In genomic region chr19:18631161-18631643, GRCm38 (mm10) we compare ENCODE assay signal across 7 mouse cellular contexts. TPM values are rescaled to one million over a fixed set of nuclear protein-coding genes. Genes with fewer than 3 reads are reported as not detected.
DNase-seq lines count a peak whose midpoint lies in the region; ATAC-seq and TF ChIP-seq lines count a peak whose summit lies in the region.

No protein-coding gene starts in this region.

- DNase-seq in ZHBTc4 (ENCODE audit: low read depth, low spot score), result peak; percentile 72
- peak; percentile 70 for DNase-seq in embryonic facial prominence, embryonic 10.5 days (ENCODE audit: low spot score)
- peak; percentile 86 for DNase-seq in heart, adult 2 months
- DNase-seq in kidney, adult 11 months, result peak; percentile 56
- peak; percentile 26 for DNase-seq in limb, embryonic 14.5 days (ENCODE audit: low spot score)
- peak; percentile 71 to 72 for DNase-seq in spleen, postnatal 36 days (ENCODE audit: low spot score in 2 of 2)

- H3K9ac ChIP-seq in heart, adult 2 months (ENCODE audit: low read depth, low read length), result peak overlapping the region; percentile 94
- H3K9ac ChIP-seq in limb, embryonic 14.5 days (ENCODE audit: low read depth, low read length, severe bottlenecking), result peak overlapping the region; percentile 65
- peak overlapping the region; percentile 77 for H3K9ac ChIP-seq in midbrain, embryonic 13.5 days (replicated peaks)

- no peak for TF ChIP-seq POLR2A in heart, adult 2 months (IDR thresholded peaks at IDR 0.05; ENCODE audit: insufficient read depth, low read depth, low read length)
- TF ChIP-seq POLR2A in limb, embryonic 14.5 days (IDR thresholded peaks at IDR 0.05; ENCODE audit: borderline replicate concordance, extremely low read depth, insufficient read depth, insufficient read length), result no peak; the same call in 1 of the 2 replicates

- H3K4me3 ChIP-seq in embryonic facial prominence, embryonic 10.5 days, result peak overlapping the region; percentile 82
- H3K4me3 ChIP-seq in heart, adult 2 months, result peak overlapping the region; percentile 67
- peak overlapping the region; percentile 78 for H3K4me3 ChIP-seq in limb, embryonic 14.5 days (replicated peaks; ENCODE audit: low read length)
- H3K4me3 ChIP-seq in midbrain, embryonic 13.5 days (replicated peaks), result peak overlapping the region; percentile 82

- H3K27me3 ChIP-seq in embryonic facial prominence, embryonic 10.5 days (replicated peaks; ENCODE audit: low read depth, poor library complexity, severe bottlenecking), result peaks cover 30% of the 10 kb centered on the region
- H3K27me3 ChIP-seq in heart, adult 2 months (ENCODE audit: control insufficient read depth, insufficient read depth, low read length), result no peaks in the 10 kb centered on the region
- H3K27me3 ChIP-seq in limb, embryonic 14.5 days (ENCODE audit: control insufficient read depth, insufficient read depth, low read length), result no peaks in the 10 kb centered on the region
- peaks cover 10% of the 10 kb centered on the region; the same call in 1 of the 2 replicates for H3K27me3 ChIP-seq in midbrain, embryonic 13.5 days

- peak overlapping the region; percentile 83 for H3K4me2 ChIP-seq in limb, embryonic 14.5 days (replicated peaks; ENCODE audit: low read depth, low read length, severe bottlenecking)
- H3K4me2 ChIP-seq in midbrain, embryonic 13.5 days (replicated peaks), result peak overlapping the region; percentile 94

- intact Hi-C loops in heart, adult 2 months (cut with DNase I), result loop anchor here (1.0 to 5.0 kb wide), 3 partner anchors 14 to 81 kb away; partner anchors contain the start of genes Carnmt1 and D030056L22Rik

- peaks cover 2% of the 10 kb centered on the region for H3K79me2 ChIP-seq in heart, adult 2 months (replicated peaks; ENCODE audit: control insufficient read depth, insufficient read depth, low read length)

- no peak for TF ChIP-seq EP300 in heart, adult 2 months (IDR thresholded peaks at IDR 0.05; ENCODE audit: insufficient read depth, low read depth, low read length)

- H3K36me3 ChIP-seq in embryonic facial prominence, embryonic 10.5 days (replicated peaks), result no peaks in the 10 kb centered on the region
- peaks cover 9% of the 10 kb centered on the region for H3K36me3 ChIP-seq in heart, adult 2 months (ENCODE audit: control insufficient read depth, insufficient read depth, low read length)
- H3K36me3 ChIP-seq in limb, embryonic 14.5 days (ENCODE audit: control insufficient read depth, insufficient read depth, low read length), result no peaks in the 10 kb centered on the region
- no peaks in the 10 kb centered on the region for H3K36me3 ChIP-seq in midbrain, embryonic 13.5 days

- ATAC-seq in limb, embryonic 14.5 days (ENCODE audit: low FRiP score, low read depth), result peak; percentile 23; the same call in 1 of the 2 replicates
- no peak; the same call in 1 of the 2 replicates for ATAC-seq in midbrain, embryonic 13.5 days

- no peaks in the 10 kb centered on the region for H3K9me3 ChIP-seq in embryonic facial prominence, embryonic 10.5 days
- H3K9me3 ChIP-seq in limb, embryonic 14.5 days (ENCODE audit: control insufficient read depth, low read length), result no peaks in the 10 kb centered on the region
- no peaks in the 10 kb centered on the region for H3K9me3 ChIP-seq in midbrain, embryonic 13.5 days

- 0 out of 2 replicates have a peak, but pooled peaks cover 15% of the 10 kb centered on the region for H3K4me1 ChIP-seq in embryonic facial prominence, embryonic 10.5 days
- H3K4me1 ChIP-seq in heart, adult 2 months (ENCODE audit: control insufficient read depth, insufficient read depth, low read length), result peaks cover 6% of the 10 kb centered on the region
- peaks cover 7% of the 10 kb centered on the region; the same call in 1 of the 2 replicates for H3K4me1 ChIP-seq in limb, embryonic 14.5 days (ENCODE audit: control insufficient read depth, insufficient read depth, low read length)
- peaks cover 9% of the 10 kb centered on the region for H3K4me1 ChIP-seq in midbrain, embryonic 13.5 days (replicated peaks)

- H3K27ac ChIP-seq in embryonic facial prominence, embryonic 10.5 days (replicated peaks), result peak overlapping the region; percentile 83
- peak overlapping the region; percentile 83 for H3K27ac ChIP-seq in heart, adult 2 months
- H3K27ac ChIP-seq in limb, embryonic 14.5 days (replicated peaks; ENCODE audit: low read depth, low read length), result peak overlapping the region; percentile 70; the same call in 1 of the 2 replicates
- H3K27ac ChIP-seq in midbrain, embryonic 13.5 days, result peak overlapping the region; percentile 47

- peak; percentile 33 for TF ChIP-seq CTCF in heart, adult 2 months (IDR thresholded peaks at IDR 0.05)

- under 1% methylated on average over 40 of the region's 40 CpGs for WGBS in embryonic facial prominence, embryonic 10.5 days
- WGBS in heart, adult 2 months, result under 1% methylated on average over 40 of the region's 40 CpGs
- WGBS in limb, embryonic 14.5 days, result under 1% methylated on average over 30 of the region's 40 CpGs
- under 1% methylated on average over 40 of the region's 40 CpGs for WGBS in midbrain, embryonic 13.5 days

RNA-seq across cellular contexts. Expression of gene Ostf1, which starts 0.4 kb away (rescaled TPM):
- polyA plus RNA-seq in embryonic facial prominence, embryonic 10.5 days (2016; fragmentation: Nextera tagmentation; extraction: Ambion mirVana), result 35.0 and 37.0 TPM in 2 replicates
- total RNA-seq in heart, adult 2 months (2021), result 10 to 100 TPM; 35.3 to 37.6 TPM
- 29.5 and 31.5 TPM in 2 replicates for polyA plus RNA-seq in heart, adult 2 months (2012; rRNA removed)
- 40.2 and 51.6 TPM in 2 replicates for polyA plus RNA-seq in limb, embryonic 14.5 days (2012; rRNA removed)
- 99.1 and 108 TPM in 2 replicates for polyA plus RNA-seq in limb, embryonic 14.5 days (2014; fragmentation: Nextera tagmentation; extraction: Ambion mirVana)
- 34.6 and 34.7 TPM in 2 replicates for polyA plus RNA-seq in midbrain, embryonic 13.5 days (2015; fragmentation: Nextera tagmentation; extraction: Ambion mirVana)

RNA-seq across cellular contexts. Expression of gene Nmrk1, which starts 0.5 kb away (rescaled TPM):
- 8.1 and 8.7 TPM in 2 replicates for polyA plus RNA-seq in embryonic facial prominence, embryonic 10.5 days (2016; fragmentation: Nextera tagmentation; extraction: Ambion mirVana)
- total RNA-seq in heart, adult 2 months (2021), result 1 to 10 TPM; 2.3 to 2.5 TPM
- polyA plus RNA-seq in heart, adult 2 months (2012; rRNA removed), result 5.4 and 9.7 TPM in 2 replicates
- polyA plus RNA-seq in limb, embryonic 14.5 days (2012; rRNA removed), result 13.6 and 15.8 TPM in 2 replicates
- polyA plus RNA-seq in limb, embryonic 14.5 days (2014; fragmentation: Nextera tagmentation; extraction: Ambion mirVana), result 12.4 TPM in 2 replicates
- polyA plus RNA-seq in midbrain, embryonic 13.5 days (2015; fragmentation: Nextera tagmentation; extraction: Ambion mirVana), result 5.0 and 5.6 TPM in 2 replicates

RNA-seq across cellular contexts. Expression of gene Carnmt1, which starts 39.4 kb away (rescaled TPM):
- polyA plus RNA-seq in embryonic facial prominence, embryonic 10.5 days (2016; fragmentation: Nextera tagmentation; extraction: Ambion mirVana), result 27.8 and 29.9 TPM in 2 replicates
- total RNA-seq in heart, adult 2 months (2021), result 10 to 100 TPM; 32.8 to 36.4 TPM
- polyA plus RNA-seq in heart, adult 2 months (2012; rRNA removed), result 13.0 and 23.3 TPM in 2 replicates
- 15.5 and 17.2 TPM in 2 replicates for polyA plus RNA-seq in limb, embryonic 14.5 days (2012; rRNA removed)
- polyA plus RNA-seq in limb, embryonic 14.5 days (2014; fragmentation: Nextera tagmentation; extraction: Ambion mirVana), result 39.7 and 46.5 TPM in 2 replicates
- polyA plus RNA-seq in midbrain, embryonic 13.5 days (2015; fragmentation: Nextera tagmentation; extraction: Ambion mirVana), result 13.2 and 14.7 TPM in 2 replicates

Comparison
In these comparisons a context has a peak if more than half of its experiments do, and no peak if none do; other contexts are left out.
1. DNase-seq: peak in every context shown above with its lines; median percentile 86 in heart, adult 2 months; 72 in ZHBTc4; 72 in spleen, postnatal 36 days; 70 in embryonic facial prominence, embryonic 10.5 days; 56 in kidney, adult 11 months; 26 in limb, embryonic 14.5 days.